Mouse (Mus musculus): Measurements from ENCODE around the gene Prkce. TPM values are rescaled to one million over a fixed set of nuclear protein-coding genes. Genes with fewer than 3 reads are reported as not detected.

Prkce gene
- polyA plus RNA-seq, 1 experiment from 2014 or later: 9.4 TPM

- Histone ChIP-seq H3K36me3 (0 out of 2 replicates have a peak, but pooled peaks cover 2% of the 10 kb centered on the region), H3K4me1 (peaks cover 18% of the 10 kb centered on the region; the same call in 1 of the 2 replicates), H3K9me3 (no peaks in the 10 kb centered on the region), H3K27ac (no peak overlapping the region), H3K27me3 (ENCODE audit: insufficient read depth, poor library complexity, severe bottlenecking) (no peaks in the 10 kb centered on the region), H3K4me3 (no peak overlapping the region)
- DNase-seq (ENCODE audit: low spot score): no peak
- WGBS: 78% methylated on average over 5 of the region's 5 CpGs
Measured at GRCm38 (mm10) chr17:86392475-86392874, 224.9 kb downstream of the Prkce start.

DNA sequence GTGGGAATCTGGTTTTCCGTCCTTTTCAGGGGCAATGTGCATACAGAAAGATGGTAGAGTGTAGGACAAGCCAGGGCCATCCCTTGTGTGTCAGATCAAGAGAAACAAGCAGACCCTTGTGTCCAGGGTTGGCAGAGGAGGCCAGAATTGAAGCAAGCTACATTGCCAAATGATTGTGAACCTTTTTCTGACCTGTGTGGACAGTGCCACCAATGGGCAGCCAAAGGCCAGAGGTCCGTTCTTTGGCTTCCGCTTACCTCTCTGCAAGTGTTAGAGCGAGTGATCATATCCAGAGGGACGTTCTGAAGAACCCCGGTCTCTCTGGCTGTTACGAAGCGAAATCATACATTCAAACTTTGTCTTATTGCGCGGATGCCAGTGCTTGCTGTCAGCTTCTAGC, 225.6 kb downstream of the Prkce start:
- peak overlapping the region; percentile 30; the same call in 1 of the 2 replicates for H3K27ac ChIP-seq
- no peak for DNase-seq (ENCODE audit: low spot score)

DNA sequence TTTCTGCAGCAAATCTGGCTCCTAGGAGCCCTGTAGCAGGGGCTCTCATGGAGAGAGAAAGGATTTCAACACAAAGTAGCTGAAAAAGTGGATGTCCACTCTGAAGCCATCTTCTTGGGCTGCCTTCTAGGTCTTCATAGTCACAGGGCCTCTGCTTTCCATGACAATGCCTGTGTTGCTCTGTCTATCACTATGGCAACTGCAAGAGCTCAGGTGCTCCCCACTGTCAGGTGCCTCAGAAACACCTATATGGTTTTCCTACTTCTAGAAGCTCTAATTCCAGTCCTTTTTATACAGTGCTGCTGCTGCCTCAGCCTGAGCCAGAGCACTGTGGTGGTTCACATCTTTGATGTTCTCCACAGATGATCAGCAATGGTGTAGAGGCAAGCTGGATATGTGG, 229.5 kb downstream of the Prkce start:
- Histone ChIP-seq H3K4me1 (peaks cover 29% of the 10 kb centered on the region), H3K27me3 (ENCODE audit: insufficient read depth, poor library complexity, severe bottlenecking) (no peaks in the 10 kb centered on the region), H3K27ac (no peak overlapping the region), H3K4me3 (no peak overlapping the region), H3K36me3 (no peaks in the 10 kb centered on the region), H3K9me3 (no peaks in the 10 kb centered on the region)
- DNase-seq (ENCODE audit: low spot score): no peak

More for the DNA sequence above, 225.6 kb downstream of the Prkce start:
- no peaks in the 10 kb centered on the region for H3K27me3 ChIP-seq (ENCODE audit: insufficient read depth, poor library complexity, severe bottlenecking)
- H3K4me1 ChIP-seq: peaks cover 25% of the 10 kb centered on the region; the same call in 1 of the 2 replicates
- no peaks in the 10 kb centered on the region for H3K9me3 ChIP-seq
- WGBS: 95% methylated on average over 10 of the region's 10 CpGs
- no peak overlapping the region for H3K4me3 ChIP-seq
- no peaks in the 10 kb centered on the region for H3K36me3 ChIP-seq

DNA sequence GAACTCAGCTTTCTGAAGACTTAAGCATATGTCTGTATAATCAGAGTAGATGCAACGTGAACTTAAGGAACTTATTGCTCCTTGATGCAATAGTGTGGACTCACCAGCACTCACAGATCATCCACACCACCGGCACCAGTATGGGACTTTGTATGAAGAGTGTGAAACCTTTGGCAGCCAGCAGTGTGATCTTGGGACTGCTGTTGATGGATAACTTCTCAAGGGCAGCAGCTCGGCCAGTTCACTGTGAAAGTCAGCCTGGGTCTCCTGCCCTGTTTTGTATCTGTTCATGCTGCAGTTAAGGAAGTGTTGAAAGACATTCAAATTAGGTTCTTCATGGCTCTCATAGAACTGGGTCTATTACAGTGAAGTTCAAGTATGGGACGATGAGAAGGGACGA, 230.1 kb downstream of the Prkce start:
- H3K4me1 ChIP-seq: peaks cover 26% of the 10 kb centered on the region
- no peak overlapping the region for H3K4me3 ChIP-seq
- no peaks in the 10 kb centered on the region for H3K27me3 ChIP-seq (ENCODE audit: insufficient read depth, poor library complexity, severe bottlenecking)
- H3K36me3 ChIP-seq: no peaks in the 10 kb centered on the region
- 61% methylated on average over 5 of the region's 5 CpGs for WGBS
- DNase-seq (ENCODE audit: low spot score): no peak
- H3K27ac ChIP-seq: no peak overlapping the region
- no peaks in the 10 kb centered on the region for H3K9me3 ChIP-seq

- Histone ChIP-seq H3K27ac (no peak overlapping the region), H3K36me3 (no peaks in the 10 kb centered on the region), H3K4me3 (no peak overlapping the region), H3K27me3 (ENCODE audit: insufficient read depth, poor library complexity, severe bottlenecking) (no peaks in the 10 kb centered on the region), H3K9me3 (no peaks in the 10 kb centered on the region), H3K4me1 (peaks cover 25% of the 10 kb centered on the region)
- DNase-seq (ENCODE audit: low spot score): no peak
- WGBS: 72% methylated on average over 1 of the region's 1 CpGs
Measured at GRCm38 (mm10) chr17:86398226-86398625, 230.6 kb downstream of the Prkce start.

DNA sequence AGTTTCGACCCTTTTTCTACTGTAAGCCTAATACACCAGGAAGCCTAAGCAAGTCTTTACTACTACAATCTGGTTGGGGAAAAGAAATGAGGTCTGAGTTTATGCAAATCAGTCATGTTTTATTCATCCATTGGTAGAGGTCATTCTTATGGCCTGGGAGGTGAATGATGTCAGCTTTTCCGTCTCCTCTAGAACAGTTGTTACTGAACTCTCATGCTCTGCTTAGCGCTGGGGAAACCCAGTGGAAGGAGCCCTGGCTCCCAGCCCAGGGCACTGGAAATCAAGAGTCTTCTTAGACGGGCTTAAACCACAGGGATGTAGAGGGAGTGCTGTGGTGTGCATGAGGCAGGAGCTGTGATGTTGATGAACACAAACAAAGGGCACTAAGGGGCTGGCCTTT, 232.4 kb downstream of the Prkce start:
- no peaks in the 10 kb centered on the region for H3K36me3 ChIP-seq
- no peaks in the 10 kb centered on the region for H3K9me3 ChIP-seq
- H3K27me3 ChIP-seq (ENCODE audit: insufficient read depth, poor library complexity, severe bottlenecking): no peaks in the 10 kb centered on the region
- H3K4me1 ChIP-seq: peaks cover 34% of the 10 kb centered on the region
- H3K27ac ChIP-seq: peak overlapping the region; percentile 39; the same call in 1 of the 2 replicates
- no peak overlapping the region for H3K4me3 ChIP-seq
- no peak for DNase-seq (ENCODE audit: low spot score)
- WGBS: 60% methylated on average over 4 of the region's 4 CpGs

- H3K9me3 ChIP-seq: no peaks in the 10 kb centered on the region
- DNase-seq (ENCODE audit: low spot score): no peak
- H3K27ac ChIP-seq: peak overlapping the region; percentile 50
- H3K27me3 ChIP-seq (ENCODE audit: insufficient read depth, poor library complexity, severe bottlenecking): no peaks in the 10 kb centered on the region
- peaks cover 31% of the 10 kb centered on the region for H3K4me1 ChIP-seq
- no peak overlapping the region for H3K4me3 ChIP-seq
- WGBS: 73% methylated on average over 11 of the region's 11 CpGs
- no peaks in the 10 kb centered on the region for H3K36me3 ChIP-seq
Measured at GRCm38 (mm10) chr17:86404795-86405501, 237.4 kb downstream of the Prkce start.

GRCm38 (mm10) chr17:86405644-86406043, 238.1 kb downstream of the Prkce start:
- Histone ChIP-seq H3K4me1 (peaks cover 32% of the 10 kb centered on the region), H3K36me3 (no peaks in the 10 kb centered on the region), H3K27me3 (ENCODE audit: insufficient read depth, poor library complexity, severe bottlenecking) (no peaks in the 10 kb centered on the region), H3K9me3 (no peaks in the 10 kb centered on the region), H3K4me3 (no peak overlapping the region), H3K27ac (peak overlapping the region; percentile 50; the same call in 1 of the 2 replicates)
- DNase-seq (ENCODE audit: low spot score): peak; percentile 92
- WGBS: 41% methylated on average over 8 of the region's 8 CpGs

GRCm38 (mm10) chr17:86407921-86408613, 240.5 kb downstream of the Prkce start:
- 83% methylated on average over 8 of the region's 8 CpGs for WGBS
- no peaks in the 10 kb centered on the region for H3K36me3 ChIP-seq
- no peak overlapping the region for H3K4me3 ChIP-seq
- H3K9me3 ChIP-seq: no peaks in the 10 kb centered on the region
- no peaks in the 10 kb centered on the region for H3K27me3 ChIP-seq (ENCODE audit: insufficient read depth, poor library complexity, severe bottlenecking)
- H3K4me1 ChIP-seq: peaks cover 54% of the 10 kb centered on the region
- H3K27ac ChIP-seq: no peak overlapping the region
- no peak for DNase-seq (ENCODE audit: low spot score)

GRCm38 (mm10) chr17:86408614-86409006, 241.0 kb downstream of the Prkce start:
- H3K36me3 ChIP-seq: no peaks in the 10 kb centered on the region
- no peaks in the 10 kb centered on the region for H3K9me3 ChIP-seq
- DNase-seq (ENCODE audit: low spot score): no peak
- H3K4me3 ChIP-seq: no peak overlapping the region
- 86% methylated on average over 5 of the region's 5 CpGs for WGBS
- H3K27me3 ChIP-seq (ENCODE audit: insufficient read depth, poor library complexity, severe bottlenecking): no peaks in the 10 kb centered on the region
- no peak overlapping the region for H3K27ac ChIP-seq
- peaks cover 54% of the 10 kb centered on the region for H3K4me1 ChIP-seq

DNA sequence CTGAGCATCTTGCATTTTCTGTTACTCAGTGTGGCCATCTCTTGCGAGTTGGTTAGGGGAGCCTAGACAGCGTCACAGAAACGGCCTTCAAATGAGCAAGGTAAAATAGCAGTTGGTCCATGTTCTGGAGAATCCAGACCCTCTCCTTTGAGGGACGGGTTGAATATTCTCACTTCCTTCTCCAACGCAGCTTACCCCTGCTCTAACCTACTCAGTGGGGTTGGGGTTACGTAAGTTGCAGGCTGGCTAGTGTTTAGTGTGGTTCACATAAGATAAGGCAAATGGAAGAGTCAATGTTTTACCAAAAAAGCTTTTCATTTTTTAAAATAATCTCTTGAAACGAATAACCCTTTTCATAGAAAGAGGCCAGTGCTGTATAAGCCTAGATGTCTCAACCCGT, 241.9 kb downstream of the Prkce start:
- 86% methylated on average over 8 of the region's 8 CpGs for WGBS
- Histone ChIP-seq H3K4me1 (peaks cover 51% of the 10 kb centered on the region), H3K4me3 (no peak overlapping the region)

GRCm38 (mm10) chr17:86410496-86410895, 242.9 kb downstream of the Prkce start:
- no peak for DNase-seq (ENCODE audit: low spot score)
- Histone ChIP-seq H3K4me1 (peaks cover 47% of the 10 kb centered on the region), H3K27me3 (ENCODE audit: insufficient read depth, poor library complexity, severe bottlenecking) (no peaks in the 10 kb centered on the region), H3K9me3 (no peaks in the 10 kb centered on the region), H3K27ac (peak overlapping the region; percentile 49; the same call in 1 of the 2 replicates), H3K4me3 (no peak overlapping the region), H3K36me3 (no peaks in the 10 kb centered on the region)
- WGBS: 87% methylated on average over 12 of the region's 12 CpGs

More for the DNA sequence above, 241.9 kb downstream of the Prkce start:
- no peaks in the 10 kb centered on the region for H3K36me3 ChIP-seq
- no peaks in the 10 kb centered on the region for H3K9me3 ChIP-seq
- no peak for DNase-seq (ENCODE audit: low spot score)
- H3K27me3 ChIP-seq (ENCODE audit: insufficient read depth, poor library complexity, severe bottlenecking): no peaks in the 10 kb centered on the region
- H3K27ac ChIP-seq: no peak overlapping the region

DNA sequence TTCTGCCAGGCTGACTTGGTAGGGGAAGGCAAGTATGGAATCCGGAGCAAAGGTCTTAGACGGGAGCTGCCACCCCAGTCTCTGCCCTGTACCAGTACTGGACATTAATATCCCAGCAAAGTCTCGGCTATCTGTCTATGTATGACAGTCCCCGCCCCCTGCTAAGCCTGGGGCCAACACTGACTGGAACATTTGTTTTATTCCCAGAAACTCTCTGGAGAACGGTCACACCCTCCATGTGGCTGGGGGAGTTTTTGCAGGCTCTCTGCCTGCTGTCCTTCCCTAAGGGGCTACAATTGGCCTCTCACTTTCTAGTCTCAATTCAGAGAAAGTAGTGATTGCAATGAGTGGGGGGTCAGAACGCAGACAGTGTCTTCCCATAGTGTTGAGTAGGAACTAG, 244.6 kb downstream of the Prkce start:
- H3K4me1 ChIP-seq: peaks cover 48% of the 10 kb centered on the region
- no peaks in the 10 kb centered on the region for H3K36me3 ChIP-seq
- no peaks in the 10 kb centered on the region for H3K9me3 ChIP-seq
- DNase-seq (ENCODE audit: low spot score): no peak
- H3K4me3 ChIP-seq: no peak overlapping the region
- no peak overlapping the region for H3K27ac ChIP-seq
- no peaks in the 10 kb centered on the region for H3K27me3 ChIP-seq (ENCODE audit: insufficient read depth, poor library complexity, severe bottlenecking)
- WGBS: 66% methylated on average over 6 of the region's 6 CpGs
